Comparison of ENCODE assay signal across 9 mouse cellular contexts in the genomic region with DNA sequence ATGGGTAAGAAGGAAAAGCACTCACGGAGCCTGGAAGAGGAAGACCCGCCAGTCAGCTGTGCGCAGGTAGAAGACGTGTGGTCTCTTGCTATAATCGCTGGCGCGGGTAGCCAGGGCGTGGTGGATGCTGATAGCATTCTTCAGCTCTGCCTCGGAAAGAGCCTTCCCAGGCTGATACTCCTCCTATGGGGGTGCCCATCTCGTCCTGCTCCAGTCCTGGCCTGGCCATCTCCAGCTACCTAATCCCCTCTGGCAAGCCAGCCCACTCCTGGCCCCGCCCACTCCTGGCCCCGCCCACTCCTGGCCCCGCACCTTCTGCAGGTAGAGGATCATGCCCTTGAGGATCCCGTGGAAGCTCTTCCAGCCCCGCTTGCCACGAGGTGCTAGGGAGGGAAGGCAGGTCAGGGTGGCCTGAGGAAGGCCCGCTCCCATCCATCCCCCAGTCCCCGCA. TPM values are rescaled to one million over a fixed set of nuclear protein-coding genes. Genes with fewer than 3 reads are reported as not detected.
DNase-seq lines count a peak whose midpoint lies in the region; TF ChIP-seq lines count a peak whose summit lies in the region.
"Had no signal": no experiment of that assay in that cellular context is flagged by ENCODE, and none has a peak within 500 bp of the region (broad histone marks: within the 10 kb centered on the region; RNA-seq: fewer than 3 reads in every experiment).

No protein-coding gene starts in this region.

- intact Hi-C loops in gastrocnemius, adult 2 months (cut with DNase I): no loop called here

- TF ChIP-seq CTCF in gastrocnemius, adult 2 months (IDR thresholded peaks at IDR 0.05): no peak

- H3K4me3 ChIP-seq in gastrocnemius, adult 2 months: no peak overlapping the region
- peak overlapping the region; percentile 29; the same call in 1 of the 2 replicates for H3K4me3 ChIP-seq in embryonic facial prominence, embryonic 10.5 days
- H3K4me3 ChIP-seq: embryonic facial prominence, embryonic 12.5 days had no signal

- H3K36me3 ChIP-seq in embryonic facial prominence, embryonic 10.5 days (replicated peaks): peaks cover 27% of the 10 kb centered on the region

- 12% methylated on average over 18 of the region's 18 CpGs for WGBS in embryonic facial prominence, embryonic 10.5 days

- peaks cover 38% of the 10 kb centered on the region for H3K4me1 ChIP-seq in embryonic facial prominence, embryonic 10.5 days

- peak; percentile 15 to 31 for DNase-seq in gastrocnemius, postnatal 4 days (ENCODE audit: low spot score in 2 of 2)
- DNase-seq in gastrocnemius, adult 2 months: no peak
- peak; percentile 21 for DNase-seq in ovary, postnatal 36 days (ENCODE audit: low spot score)
- no peak for DNase-seq in ovary, postnatal 10 days (ENCODE audit: low spot score)
- DNase-seq in embryonic facial prominence, embryonic 10.5 days (ENCODE audit: low spot score): peak; percentile 41
- DNase-seq in lung, postnatal 36 days: peak; percentile 37
- DNase-seq in urinary bladder, postnatal 36 days (ENCODE audit: low spot score in 2 of 2): no peak
- no peak for DNase-seq in right cerebral cortex, postnatal 36 days (ENCODE audit: low spot score in 2 of 2)

- H3K27ac ChIP-seq in gastrocnemius, adult 2 months: no peak overlapping the region
- no peak overlapping the region for H3K27ac ChIP-seq in embryonic facial prominence, embryonic 10.5 days (replicated peaks)
- H3K27ac ChIP-seq: embryonic facial prominence, embryonic 12.5 days had no signal

- H3K9me3 ChIP-seq in embryonic facial prominence, embryonic 10.5 days: no peaks in the 10 kb centered on the region
- H3K9me3 ChIP-seq: embryonic facial prominence, embryonic 12.5 days had no signal

- H3K27me3 ChIP-seq in embryonic facial prominence, embryonic 10.5 days (replicated peaks; ENCODE audit: low read depth, poor library complexity, severe bottlenecking): peaks cover 100% of the 10 kb centered on the region

RNA-seq across cellular contexts. Expression of a gene that starts 10.1 kb away (rescaled TPM):
- total RNA-seq in gastrocnemius, postnatal 4 days (2021): 10 to 100 TPM; 19.0 to 20.2 TPM
- total RNA-seq in gastrocnemius, adult 2 months (2021): 1 to 10 TPM; 8.2 to 8.5 TPM
- 5.6 and 5.7 TPM in 2 replicates for polyA plus RNA-seq in embryonic facial prominence, embryonic 10.5 days (2016; fragmentation: Nextera tagmentation; extraction: Ambion mirVana)

RNA-seq across cellular contexts. Expression of a gene that starts 12.8 kb away (rescaled TPM):
- 1 to 10 TPM; 2.0 to 2.9 TPM for total RNA-seq in gastrocnemius, postnatal 4 days (2021)
- under 1 TPM; 0.14 to 0.36 TPM for total RNA-seq in gastrocnemius, adult 2 months (2021)
- polyA plus RNA-seq in embryonic facial prominence, embryonic 10.5 days (2016; fragmentation: Nextera tagmentation; extraction: Ambion mirVana): 2.5 and 3.5 TPM in 2 replicates

RNA-seq across cellular contexts. Expression of a gene that starts 13.8 kb away (rescaled TPM):
- total RNA-seq in gastrocnemius, postnatal 4 days (2021): 1 to 10 TPM; 4.4 to 5.1 TPM
- total RNA-seq in gastrocnemius, adult 2 months (2021): 1 to 10 TPM; 2.9 to 3.8 TPM
- polyA plus RNA-seq in embryonic facial prominence, embryonic 10.5 days (2016; fragmentation: Nextera tagmentation; extraction: Ambion mirVana): 17.1 and 17.2 TPM in 2 replicates

RNA-seq across cellular contexts. Expression of a gene that starts 24.3 kb away (rescaled TPM):
- 100 to 1,000 TPM; 106 to 120 TPM for total RNA-seq in gastrocnemius, postnatal 4 days (2021)
- 10 to 100 TPM; 58.2 to 67.6 TPM for total RNA-seq in gastrocnemius, adult 2 months (2021)
- polyA plus RNA-seq in embryonic facial prominence, embryonic 10.5 days (2016; fragmentation: Nextera tagmentation; extraction: Ambion mirVana): 204 and 208 TPM in 2 replicates

RNA-seq across cellular contexts. Expression of a gene that starts 26.7 kb away (rescaled TPM):
- 1 to 10 TPM; 1.7 to 2.5 TPM for total RNA-seq in gastrocnemius, postnatal 4 days (2021)
- 1 to 10 TPM in 1 of 2 experiments, under 1 TPM in 1; 0.82 to 1.2 TPM for total RNA-seq in gastrocnemius, adult 2 months (2021)
- polyA plus RNA-seq in embryonic facial prominence, embryonic 10.5 days (2016; fragmentation: Nextera tagmentation; extraction: Ambion mirVana): 8.0 and 8.4 TPM in 2 replicates

Comparison
In these comparisons a context has a peak if more than half of its experiments do, and no peak if none do; other contexts are left out.
1. DNase-seq: peak in gastrocnemius, postnatal 4 days (2 of 2), ovary, postnatal 36 days (single experiment), embryonic facial prominence, embryonic 10.5 days (single experiment) and lung, postnatal 36 days (single experiment); none in gastrocnemius, adult 2 months (single experiment), ovary, postnatal 10 days (single experiment), urinary bladder, postnatal 36 days (0 of 2) and right cerebral cortex, postnatal 36 days (0 of 2).